Mouse (Mus musculus) ovary, adult 18-20 months (tissue): ENCODE results near the gene Cd79a.

Source experiments
- DNase-seq: peaks from one replicate; pipeline ENCODE4 v3.0.0; 2022; ENCODE audit warnings: low spot score, mixed read lengths

The Cd79a gene

GRCm38 (mm10) chr7:24897224-24897623 lies at the start of gene Cd79a:
Cd79a (plus strand) TSS chr7:24897381.
- DNase-seq = no peak

- DNase-seq = no peak
Measured at GRCm38 (mm10) chr7:24850162-24850561, 47.0 kb upstream of the Cd79a start.

GRCm38 (mm10) chr7:24850899-24851303 lies 46.3 kb upstream of the Cd79a start:
- peak; percentile 54 for DNase-seq

- no peak for DNase-seq
Measured at GRCm38 (mm10) chr7:24851596-24852325, 45.4 kb upstream of the Cd79a start.

- DNase-seq = no peak
Measured at GRCm38 (mm10) chr7:24852557-24853232, 44.5 kb upstream of the Cd79a start.

- DNase-seq = no peak
Measured at GRCm38 (mm10) chr7:24853233-24853563, 44.0 kb upstream of the Cd79a start.

- DNase-seq = no peak
Measured at GRCm38 (mm10) chr7:24853695-24854094, 43.5 kb upstream of the Cd79a start.

- no peak for DNase-seq
Measured at GRCm38 (mm10) chr7:24856460-24857120, 40.6 kb upstream of the Cd79a start.

GRCm38 (mm10) chr7:24859234-24859633 lies 37.9 kb upstream of the Cd79a start:
- no peak for DNase-seq

- DNase-seq = no peak
Measured at GRCm38 (mm10) chr7:24861913-24862312, 35.3 kb upstream of the Cd79a start, which contains the start of gene Gm9844. Gm9844 (plus strand) TSS chr7:24862213.

- no peak for DNase-seq
Measured at GRCm38 (mm10) chr7:24862853-24863252, 34.3 kb upstream of the Cd79a start.

GRCm38 (mm10) chr7:24864156-24864555 lies 33.0 kb upstream of the Cd79a start:
- no peak for DNase-seq

GRCm38 (mm10) chr7:24869080-24869479 lies 28.1 kb upstream of the Cd79a start:
- no peak for DNase-seq

- DNase-seq = no peak
Measured at GRCm38 (mm10) chr7:24869532-24870165, 27.5 kb upstream of the Cd79a start, which contains the start of the genes Lypd4 and Dmrtc2. Lypd4 (minus strand) TSS chr7:24869941. Dmrtc2 (plus strand) TSS chr7:24870057.

GRCm38 (mm10) chr7:24877588-24877987 lies 19.6 kb upstream of the Cd79a start:
- DNase-seq = no peak

GRCm38 (mm10) chr7:24879620-24880019 lies 17.6 kb upstream of the Cd79a start:
- DNase-seq = no peak

- DNase-seq = no peak
Measured at GRCm38 (mm10) chr7:24882416-24883199, 14.6 kb upstream of the Cd79a start.

GRCm38 (mm10) chr7:24883896-24884692 lies 13.1 kb upstream of the Cd79a start, which contains the start of gene Rps19:
Rps19 (plus strand) TSS chr7:24884371.
- peak; percentile 98 for DNase-seq

- DNase-seq = no peak
Measured at GRCm38 (mm10) chr7:24884693-24885291, 12.4 kb upstream of the Cd79a start.
